Mouse (Mus musculus) forebrain, embryonic 13.5 days (tissue): ENCODE measurements at regions not wholly inside any gene's neighbourhood (a gene's known extent, or its start where the extent isn't known, plus 50 kb on each side); places are given as distances from the start of the nearest gene placed in this dataset.
A peak's percentile ranks its signal among the peaks of the same experiment; 100 is the strongest.

Source experiments
- ATAC-seq: fragments of 200-750 bp; cut with Nextera tagmentation; 2 replicates; pipeline ENCODE4 v1.8.0; 2017
- H3K27ac ChIP-seq: fragments of 300-500 bp; sonication (generic); 2 replicates; pipeline ENCODE4 v1.5.1; 2015; ENCODE audit warnings: inconsistent platforms, mild to moderate bottlenecking, moderate library complexity
- H3K27me3 ChIP-seq: fragments of 300-500 bp; sonication (generic); 2 replicates; pipeline ENCODE4 v1.6.1; 2015; ENCODE audit warnings: mild to moderate bottlenecking, inconsistent platforms
- H3K36me3 ChIP-seq: fragments of 300-500 bp; sonication (generic); 2 replicates; pipeline ENCODE4 v1.6.1; 2015; ENCODE audit warnings: mild to moderate bottlenecking, inconsistent platforms; ENCODE audit not compliant: poor library complexity, severe bottlenecking
- H3K4me1 ChIP-seq: fragments of 300-500 bp; sonication (generic); 2 replicates; pipeline ENCODE4 v1.6.1; 2015; ENCODE audit warnings: inconsistent platforms
- H3K4me2 ChIP-seq: fragments of 300-500 bp; sonication (generic); 2 replicates; pipeline ENCODE4 v1.6.1; 2015; ENCODE audit warnings: inconsistent platforms, mild to moderate bottlenecking, moderate library complexity
- H3K4me3 ChIP-seq: fragments of 300-500 bp; sonication (generic); 2 replicates; pipeline ENCODE4 v1.5.1; 2015; ENCODE audit warnings: mild to moderate bottlenecking, inconsistent platforms
- H3K9ac ChIP-seq: fragments of 300-500 bp; sonication (generic); 2 replicates; pipeline ENCODE4 v1.6.1; 2015; ENCODE audit warnings: mild to moderate bottlenecking, inconsistent platforms
- H3K9me3 ChIP-seq: fragments of 300-500 bp; sonication (generic); replicated peaks from 2 replicates; pipeline ENCODE4 v1.6.1; 2016; ENCODE audit warnings: inconsistent platforms
- WGBS: fragments of 180-500 bp; shearing (Covaris S2); methylation state at CpG from one replicate; pipeline ENCODE4 v1.1.7; 2015; 5-methylcytosine and 5-hydroxymethylcytosine counted together

GRCm38 (mm10) chr2:61450731-61451130, 127.7 kb upstream of the Tank start:
- 84% methylated on average over 3 of the region's 3 CpGs for whole genome bisulfite sequencing
- Histone ChIP-seq H3K4me2 (no peak overlapping the region), H3K27me3 (peaks cover 19% of the 10 kb centered on the region), H3K36me3 (no peaks in the 10 kb centered on the region), H3K27ac (no peak overlapping the region), H3K9me3 (no peaks in the 10 kb centered on the region), H3K4me1 (0 out of 2 replicates have a peak, but pooled peaks cover 3% of the 10 kb centered on the region), H3K4me3 (no peak overlapping the region), H3K9ac (no peak overlapping the region)
- no peak for ATAC-seq

- WGBS: 92% methylated on average over 3 of the region's 3 CpGs
- ATAC-seq: no peak
Observed at GRCm38 (mm10) chr2:61436591-61436990, 141.8 kb upstream of the Tank start.

GRCm38 (mm10) chr2:61407881-61408280, 170.5 kb upstream of the Tank start:
- no peak for ATAC-seq
- peaks cover 4% of the 10 kb centered on the region; the same call in 1 of the 2 replicates for H3K4me1 ChIP-seq
- H3K36me3 ChIP-seq: no peaks in the 10 kb centered on the region
- H3K4me3 ChIP-seq: no peak overlapping the region
- 0 out of 2 replicates have a peak, but pooled peaks cover 7% of the 10 kb centered on the region for H3K27me3 ChIP-seq
- no peak overlapping the region for H3K27ac ChIP-seq
- H3K9me3 ChIP-seq: no peaks in the 10 kb centered on the region
- WGBS: 94% methylated on average over 7 of the region's 7 CpGs
- no peak overlapping the region for H3K9ac ChIP-seq
- no peak overlapping the region for H3K4me2 ChIP-seq

More at GRCm38 (mm10) chr2:61436591-61436990, 141.8 kb upstream of the Tank start:
- Histone ChIP-seq H3K4me2 (no peak overlapping the region), H3K9ac (no peak overlapping the region), H3K4me1 (no peaks in the 10 kb centered on the region), H3K9me3 (no peaks in the 10 kb centered on the region), H3K27ac (no peak overlapping the region), H3K4me3 (no peak overlapping the region), H3K27me3 (no peaks in the 10 kb centered on the region), H3K36me3 (no peaks in the 10 kb centered on the region)

DNA sequence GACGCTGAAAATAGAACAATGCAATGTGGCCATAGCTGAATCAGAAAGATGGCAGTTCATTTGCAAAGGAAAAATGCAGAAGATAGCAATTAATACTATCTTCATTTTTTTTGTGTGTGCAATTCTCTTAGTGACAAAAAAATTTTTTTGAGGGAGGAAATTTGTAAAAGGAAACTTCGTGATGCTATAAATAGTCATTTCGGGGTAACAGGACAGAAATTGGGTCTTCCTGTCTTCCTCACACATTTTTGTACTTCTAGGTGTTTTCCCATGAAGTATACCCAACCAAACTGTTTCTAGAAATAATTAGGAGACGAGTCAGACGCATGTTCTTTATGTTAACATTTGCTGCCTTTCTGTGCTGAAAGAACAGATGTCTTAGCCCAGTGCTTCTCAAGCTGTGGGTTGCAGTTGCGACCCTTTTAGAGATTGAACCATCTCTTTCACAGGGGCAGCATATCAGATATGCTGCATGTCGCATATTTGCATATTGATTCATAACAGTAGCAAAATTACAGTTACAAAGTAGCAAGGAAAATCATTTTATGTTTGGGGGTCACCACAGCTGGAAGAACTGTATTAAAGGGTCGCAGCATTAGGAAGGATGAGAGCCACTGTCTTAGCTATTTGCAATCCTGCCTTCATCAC, 172.2 kb upstream of the Tank start:
- ATAC-seq: no peak
- 0 out of 2 replicates have a peak, but pooled peaks cover 7% of the 10 kb centered on the region for H3K27me3 ChIP-seq

DNA sequence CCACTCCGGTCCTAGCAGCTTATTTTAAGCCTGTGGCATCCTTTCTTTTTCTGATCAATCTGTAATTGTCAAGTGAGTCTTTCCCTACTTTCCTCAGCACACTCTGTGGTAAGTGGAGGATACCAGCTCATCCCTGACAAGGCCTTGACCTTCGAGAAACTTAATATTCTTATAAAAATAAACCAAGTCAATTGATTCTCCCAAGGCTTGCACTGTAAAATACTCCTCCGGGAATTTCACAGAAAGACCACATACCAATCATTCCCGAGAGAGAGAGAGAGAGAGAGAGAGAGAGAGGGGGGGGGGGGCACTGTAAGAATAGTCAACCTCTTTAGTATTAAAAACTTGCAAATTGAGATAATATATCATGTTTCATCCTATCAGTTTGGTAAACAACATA, 173.1 kb upstream of the Tank start:
- H3K36me3 ChIP-seq: no peaks in the 10 kb centered on the region
- H3K27ac ChIP-seq: no peak overlapping the region
- no peak overlapping the region for H3K4me2 ChIP-seq
- H3K9me3 ChIP-seq: no peaks in the 10 kb centered on the region
- 76% methylated on average over 4 of the region's 4 CpGs for WGBS
- H3K9ac ChIP-seq: no peak overlapping the region
- H3K4me3 ChIP-seq: no peak overlapping the region
- H3K27me3 ChIP-seq: 0 out of 2 replicates have a peak, but pooled peaks cover 7% of the 10 kb centered on the region
- H3K4me1 ChIP-seq: peaks cover 11% of the 10 kb centered on the region; the same call in 1 of the 2 replicates
- ATAC-seq: no peak

More for the DNA sequence above, 172.2 kb upstream of the Tank start:
- Histone ChIP-seq H3K36me3 (no peaks in the 10 kb centered on the region), H3K9me3 (no peaks in the 10 kb centered on the region), H3K4me1 (peaks cover 11% of the 10 kb centered on the region; the same call in 1 of the 2 replicates), H3K4me2 (no peak overlapping the region), H3K9ac (no peak overlapping the region), H3K27ac (no peak overlapping the region), H3K4me3 (no peak overlapping the region)
- 89% methylated on average over 8 of the region's 8 CpGs for WGBS

GRCm38 (mm10) chr2:61402588-61403487, 175.5 kb upstream of the Tank start:
- H3K27ac ChIP-seq: no peak overlapping the region
- H3K9ac ChIP-seq: peak overlapping the region; percentile 46; the same call in 1 of the 2 replicates
- H3K4me1 ChIP-seq: peaks cover 11% of the 10 kb centered on the region; the same call in 1 of the 2 replicates
- H3K9me3 ChIP-seq: no peaks in the 10 kb centered on the region
- H3K27me3 ChIP-seq: 0 out of 2 replicates have a peak, but pooled peaks cover 7% of the 10 kb centered on the region
- peak overlapping the region; percentile 57 for H3K4me2 ChIP-seq
- WGBS: 6% methylated on average over 15 of the region's 15 CpGs
- peak; percentile 55 for ATAC-seq
- H3K4me3 ChIP-seq: peak overlapping the region; percentile 33
- no peaks in the 10 kb centered on the region for H3K36me3 ChIP-seq

DNA sequence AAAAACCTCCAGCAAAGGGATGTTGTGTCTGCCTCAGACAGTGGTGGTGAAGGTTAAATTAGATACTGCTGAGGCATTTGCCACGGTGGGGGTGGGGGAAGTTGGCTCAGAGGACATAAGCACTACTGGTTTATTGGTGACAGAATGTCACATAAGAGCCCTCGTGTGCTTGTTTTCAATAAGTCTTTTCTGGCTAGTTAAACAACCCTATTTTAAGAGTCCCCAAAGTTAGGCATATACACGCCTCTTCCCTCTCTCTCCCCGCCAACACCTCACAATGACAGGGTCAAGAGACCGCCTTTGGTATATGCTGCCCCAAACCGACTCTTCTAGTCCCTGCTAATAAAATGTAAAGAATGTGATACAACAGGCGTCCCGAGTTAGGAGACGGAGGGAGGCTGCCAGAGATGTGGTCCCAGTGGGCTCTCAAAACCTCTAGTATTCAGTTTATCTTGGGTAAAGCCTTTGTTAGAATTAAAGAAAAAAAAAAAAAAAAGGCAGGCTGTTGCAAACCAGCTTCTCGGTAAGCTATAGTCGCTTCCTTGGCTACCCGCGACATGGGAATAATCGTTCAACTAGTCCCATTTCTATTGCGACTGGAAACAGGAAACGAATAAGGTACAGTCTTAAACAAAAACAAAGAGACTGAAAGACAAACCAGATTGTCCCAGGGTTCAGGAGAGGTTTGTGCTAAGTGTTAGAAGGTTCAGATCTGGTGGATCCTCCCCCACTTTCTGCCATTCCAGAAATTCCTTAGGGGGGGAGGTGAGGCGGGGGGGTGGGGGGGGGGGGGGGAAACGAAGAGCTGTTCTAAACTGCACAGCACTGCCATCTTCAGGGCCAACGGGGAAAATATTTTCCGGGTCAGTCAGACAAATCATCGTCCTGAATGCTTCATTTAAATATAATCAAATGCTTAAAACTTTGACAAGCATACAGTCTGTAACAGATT, 176.5 kb upstream of the Tank start:
- H3K4me2 ChIP-seq: peak overlapping the region; percentile 57
- H3K9ac ChIP-seq: peak overlapping the region; percentile 46; the same call in 1 of the 2 replicates
- no peaks in the 10 kb centered on the region for H3K36me3 ChIP-seq
- 1% methylated on average over 20 of the region's 21 CpGs for WGBS
- peak; percentile 71 for ATAC-seq
- no peak overlapping the region for H3K27ac ChIP-seq
- peak overlapping the region; percentile 33 for H3K4me3 ChIP-seq
- H3K4me1 ChIP-seq: peaks cover 11% of the 10 kb centered on the region; the same call in 1 of the 2 replicates
- H3K9me3 ChIP-seq: no peaks in the 10 kb centered on the region
- H3K27me3 ChIP-seq: 0 out of 2 replicates have a peak, but pooled peaks cover 7% of the 10 kb centered on the region

- Histone ChIP-seq H3K4me2 (no peak overlapping the region), H3K27me3 (0 out of 2 replicates have a peak, but pooled peaks cover 5% of the 10 kb centered on the region), H3K36me3 (no peaks in the 10 kb centered on the region), H3K4me3 (no peak overlapping the region), H3K9me3 (no peaks in the 10 kb centered on the region), H3K4me1 (peaks cover 11% of the 10 kb centered on the region; the same call in 1 of the 2 replicates), H3K9ac (no peak overlapping the region), H3K27ac (no peak overlapping the region)
- WGBS: 77% methylated on average over 9 of the region's 9 CpGs
- ATAC-seq: no peak
Observed at GRCm38 (mm10) chr2:61398633-61399032, 179.8 kb upstream of the Tank start.

- H3K9ac ChIP-seq: no peak overlapping the region
- no peaks in the 10 kb centered on the region for H3K36me3 ChIP-seq
- H3K4me2 ChIP-seq: no peak overlapping the region
- H3K4me1 ChIP-seq: no peaks in the 10 kb centered on the region
- no peak overlapping the region for H3K27ac ChIP-seq
- no peaks in the 10 kb centered on the region for H3K9me3 ChIP-seq
- no peak for ATAC-seq
- H3K27me3 ChIP-seq: no peaks in the 10 kb centered on the region
- no peak overlapping the region for H3K4me3 ChIP-seq
Observed at GRCm38 (mm10) chr2:61389622-61390021, 188.8 kb upstream of the Tank start.

DNA sequence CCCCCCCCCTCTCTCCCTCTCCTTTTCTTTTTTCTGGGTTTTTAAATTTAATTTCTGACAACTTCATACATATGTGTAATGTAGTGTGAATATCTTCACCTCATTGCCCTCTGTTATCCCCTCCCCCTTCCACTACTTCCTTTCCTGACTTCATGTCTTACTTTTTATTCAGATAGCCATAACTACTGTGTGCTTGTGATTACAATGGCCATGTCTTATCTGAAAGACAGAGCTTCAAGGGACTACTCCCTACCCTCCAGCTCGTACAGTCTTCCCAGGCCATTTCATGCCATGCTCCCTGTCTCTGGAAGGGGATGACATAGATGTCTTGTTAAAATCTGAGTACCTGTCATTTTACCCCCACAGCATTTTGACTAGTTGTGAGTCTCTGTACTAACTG, 189.2 kb upstream of the Tank start:
- Histone ChIP-seq H3K4me1 (no peaks in the 10 kb centered on the region), H3K27ac (no peak overlapping the region), H3K9ac (no peak overlapping the region), H3K4me3 (no peak overlapping the region), H3K9me3 (no peaks in the 10 kb centered on the region), H3K27me3 (no peaks in the 10 kb centered on the region), H3K4me2 (no peak overlapping the region), H3K36me3 (no peaks in the 10 kb centered on the region)
- no peak for ATAC-seq
- 67% methylated on average over 1 of the region's 1 CpGs for WGBS

DNA sequence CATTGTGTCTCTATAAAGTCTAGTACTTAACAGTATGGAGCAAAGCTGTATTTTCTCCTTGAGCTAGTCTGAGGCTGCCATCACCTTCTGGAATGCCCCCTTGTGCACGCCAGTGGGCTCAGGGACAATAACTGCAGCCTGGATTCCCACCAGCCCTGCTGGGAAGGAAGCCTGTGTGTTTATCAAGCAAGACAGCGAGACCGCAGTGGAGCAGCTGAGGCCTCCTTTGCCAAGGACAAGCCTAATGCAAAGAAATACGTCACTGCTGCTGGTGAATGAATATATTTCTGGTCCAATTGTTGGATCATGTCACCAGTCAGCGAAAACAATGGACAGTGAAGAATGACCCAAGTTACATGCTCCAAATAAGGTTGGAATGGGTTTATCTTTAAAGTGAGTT, 190.8 kb upstream of the Tank start:
- no peaks in the 10 kb centered on the region for H3K4me1 ChIP-seq
- no peaks in the 10 kb centered on the region for H3K27me3 ChIP-seq
- H3K27ac ChIP-seq: no peak overlapping the region
- no peak overlapping the region for H3K4me2 ChIP-seq
- 72% methylated on average over 5 of the region's 5 CpGs for WGBS
- no peak for ATAC-seq
- no peaks in the 10 kb centered on the region for H3K36me3 ChIP-seq
- H3K4me3 ChIP-seq: no peak overlapping the region
- H3K9me3 ChIP-seq: no peaks in the 10 kb centered on the region
- H3K9ac ChIP-seq: no peak overlapping the region
